Comparison of ENCODE assay signal across 8 mouse cellular contexts in genomic region chr16:38092598-38092997, GRCm38 (mm10). TPM values are rescaled to one million over a fixed set of nuclear protein-coding genes. Genes with fewer than 3 reads are reported as not detected.
DNase-seq lines count a peak whose midpoint lies in the region; ATAC-seq and TF ChIP-seq lines count a peak whose summit lies in the region.

No protein-coding gene starts in this region.

- peak; percentile 27 to 37 for DNase-seq in cerebellum, adult 2 months
- DNase-seq in MEL (ENCODE audit: low read depth, low spot score), result peak; percentile 21
- DNase-seq in liver, embryonic 11.5 days (ENCODE audit: low spot score), result no peak
- no peak for DNase-seq in MN1 (ENCODE audit: low spot score)

- no peak for TF ChIP-seq EP300 in MEL (IDR thresholded peaks at IDR 0.05; ENCODE audit: low read depth in 1 of 2, low read length in 2 of 2)

- peaks cover 67% of the 10 kb centered on the region for H3K79me2 ChIP-seq in MEL (ENCODE audit: control insufficient read depth, insufficient read depth, low read length, poor library complexity)

- no peak for TF ChIP-seq CTCF in cerebellum, adult 2 months (IDR thresholded peaks at IDR 0.05; ENCODE audit: borderline replicate concordance, insufficient read depth, low read depth, low read length)
- TF ChIP-seq CTCF in MEL (IDR thresholded peaks at IDR 0.05 in 2 of 3, conservative IDR thresholded peaks at IDR 0.05 in 1 of 3; ENCODE audit: control insufficient read depth in 1 of 3, insufficient read depth in 1 of 3, low read depth in 2 of 3, low read length in 3 of 3, poor library complexity in 1 of 3, severe bottlenecking in 1 of 3), result no peak

- peak overlapping the region; percentile 52 for H3K4me3 ChIP-seq in cerebellum, adult 2 months (replicated peaks; ENCODE audit: insufficient read depth, low read depth, low read length)
- H3K4me3 ChIP-seq in MEL (ENCODE audit: control insufficient read depth in 1 of 2, insufficient read depth in 1 of 2, low read depth in 2 of 2, low read length in 2 of 2), result peak overlapping the region; percentile 47 to 100
- peak overlapping the region; percentile 43 to 76 for H3K4me3 ChIP-seq in heart, embryonic 14.5 days (ENCODE audit: control insufficient read depth in 1 of 2, insufficient read depth in 1 of 2, low read depth in 1 of 2, low read length in 2 of 2)
- peak overlapping the region; percentile 48 for H3K4me3 ChIP-seq in liver, embryonic 11.5 days (ENCODE audit: low read depth, low read length)
- H3K4me3 ChIP-seq in stomach, embryonic 14.5 days (ENCODE audit: low read depth, low read length), result peak overlapping the region; percentile 88

- no peak for TF ChIP-seq POLR2A in cerebellum, adult 2 months (IDR thresholded peaks at IDR 0.05; ENCODE audit: borderline replicate concordance, insufficient read depth, low read length)
- TF ChIP-seq POLR2A in MEL (IDR thresholded peaks at IDR 0.05; ENCODE audit: control insufficient read depth in 1 of 2, insufficient read depth in 1 of 2, low read depth in 1 of 2, low read length in 2 of 2, poor library complexity in 1 of 2), result no peak

- H3K9ac ChIP-seq in MEL (ENCODE audit: control insufficient read depth, low read depth, low read length, poor library complexity, severe bottlenecking), result peak overlapping the region; percentile 60
- peak overlapping the region; percentile 98 for H3K9ac ChIP-seq in heart, embryonic 14.5 days (ENCODE audit: low read length)
- H3K9ac ChIP-seq in liver, embryonic 11.5 days (ENCODE audit: low read depth, low read length), result peak overlapping the region; percentile 51
- H3K9ac ChIP-seq in stomach, embryonic 14.5 days (replicated peaks; ENCODE audit: low read depth, low read length), result peak overlapping the region; percentile 4; the same call in 1 of the 2 replicates

- peak overlapping the region; percentile 92 for H3K4me2 ChIP-seq in heart, embryonic 14.5 days (ENCODE audit: low read length)
- H3K4me2 ChIP-seq in liver, embryonic 11.5 days, result peak overlapping the region; percentile 93
- H3K4me2 ChIP-seq in stomach, embryonic 14.5 days (replicated peaks; ENCODE audit: low read depth, low read length), result peak overlapping the region; percentile 53

- peaks cover 0 to 35% of the 10 kb centered on the region in 2 experiments; a peak in 3 of 4 replicates for H3K36me3 ChIP-seq in MEL (ENCODE audit: control insufficient read depth in 1 of 2, insufficient read depth in 2 of 2, low read length in 2 of 2)
- peaks cover 10% of the 10 kb centered on the region for H3K36me3 ChIP-seq in heart, embryonic 14.5 days (ENCODE audit: control insufficient read depth, insufficient read depth, low read length)
- no peaks in the 10 kb centered on the region for H3K36me3 ChIP-seq in liver, embryonic 11.5 days (ENCODE audit: control insufficient read depth, insufficient read depth, low read length)
- no peaks in the 10 kb centered on the region for H3K36me3 ChIP-seq in stomach, embryonic 14.5 days (ENCODE audit: control insufficient read depth, insufficient read depth, low read length)

- no peak overlapping the region for H3K27ac ChIP-seq in cerebellum, adult 2 months (ENCODE audit: insufficient read depth, low read length)
- H3K27ac ChIP-seq in MEL (ENCODE audit: control insufficient read depth, low read depth, low read length), result no peak overlapping the region
- peak overlapping the region; percentile 75 to 80 for H3K27ac ChIP-seq in heart, embryonic 14.5 days (replicated peaks in 1 of 2; ENCODE audit: control insufficient read depth in 1 of 2, insufficient read depth in 1 of 2, low read depth in 2 of 2, low read length in 2 of 2)
- H3K27ac ChIP-seq in liver, embryonic 11.5 days (ENCODE audit: low read depth, low read length), result no peak overlapping the region
- no peak overlapping the region for H3K27ac ChIP-seq in stomach, embryonic 14.5 days (ENCODE audit: low read length)

- no peaks in the 10 kb centered on the region for H3K27me3 ChIP-seq in cerebellum, adult 2 months (ENCODE audit: control insufficient read depth, insufficient read depth, low read length)
- H3K27me3 ChIP-seq in MEL (ENCODE audit: control insufficient read depth in 1 of 2, insufficient read depth in 2 of 2, low read length in 2 of 2), result no peaks in the 10 kb centered on the region
- H3K27me3 ChIP-seq in heart, embryonic 14.5 days (ENCODE audit: control insufficient read depth, insufficient read depth, low read length), result no peaks in the 10 kb centered on the region
- H3K27me3 ChIP-seq in liver, embryonic 11.5 days (replicated peaks; ENCODE audit: control insufficient read depth, insufficient read depth, low read length), result no peaks in the 10 kb centered on the region
- no peaks in the 10 kb centered on the region for H3K27me3 ChIP-seq in stomach, embryonic 14.5 days (ENCODE audit: control insufficient read depth, insufficient read depth, low read length)

- TF ChIP-seq RAD21 in MEL (IDR thresholded peaks at IDR 0.05; ENCODE audit: low read depth, low read length), result no peak

- no peaks in the 10 kb centered on the region for H3K9me3 ChIP-seq in MEL (replicated peaks; ENCODE audit: insufficient read depth, low read length)
- no peaks in the 10 kb centered on the region for H3K9me3 ChIP-seq in heart, embryonic 14.5 days (ENCODE audit: control insufficient read depth, low read length)
- H3K9me3 ChIP-seq in liver, embryonic 11.5 days (ENCODE audit: control insufficient read depth, low read length), result no peaks in the 10 kb centered on the region
- H3K9me3 ChIP-seq in stomach, embryonic 14.5 days (ENCODE audit: control insufficient read depth, low read depth, low read length), result no peaks in the 10 kb centered on the region

- WGBS in cerebellum, adult 2 months, result under 1% methylated on average over 4 of the region's 4 CpGs
- 3% methylated on average over 4 of the region's 4 CpGs for WGBS in heart, embryonic 14.5 days
- WGBS in liver, embryonic 11.5 days, result 28% methylated on average over 4 of the region's 4 CpGs
- 6% methylated on average over 4 of the region's 4 CpGs for WGBS in stomach, embryonic 14.5 days

- ATAC-seq in cerebellum, adult (ENCODE audit: insufficient number of reproducible peaks, low FRiP score, low TSS enrichment), result no peak
- ATAC-seq in heart, embryonic 14.5 days (ENCODE audit: insufficient number of reproducible peaks, insufficient read depth, low FRiP score, low read depth), result no peak
- no peak for ATAC-seq in liver, embryonic 11.5 days (replicated peaks; ENCODE audit: low FRiP score)
- ATAC-seq in stomach, embryonic 14.5 days (ENCODE audit: insufficient number of reproducible peaks, insufficient read depth, low FRiP score, low read depth), result no peak
- ATAC-seq in inflammation-experienced regulatory T-cells, adult 6 months, result no peak

- peaks cover 9% of the 10 kb centered on the region for H3K4me1 ChIP-seq in cerebellum, adult 2 months (ENCODE audit: control insufficient read depth, insufficient read depth, low read length)
- H3K4me1 ChIP-seq in MEL (ENCODE audit: control insufficient read depth in 1 of 2, insufficient read depth in 2 of 2, low read length in 2 of 2), result peaks cover 14 to 17% of the 10 kb centered on the region in 2 experiments; a peak in 3 of 4 replicates
- H3K4me1 ChIP-seq in heart, embryonic 14.5 days (ENCODE audit: control insufficient read depth in 2 of 2, insufficient read depth in 2 of 2, low read length in 2 of 2), result peaks cover 5 to 29% of the 10 kb centered on the region in 2 experiments
- H3K4me1 ChIP-seq in liver, embryonic 11.5 days (replicated peaks; ENCODE audit: control insufficient read depth, insufficient read depth, low read length), result peaks cover 27% of the 10 kb centered on the region
- peaks cover 39% of the 10 kb centered on the region for H3K4me1 ChIP-seq in stomach, embryonic 14.5 days (ENCODE audit: control insufficient read depth, insufficient read depth, low read length)

TF ChIP-seq in MEL, 35 proteins besides CTCF, POLR2A, EP300 and RAD21:
- TF ChIP-seq E2F4 (IDR thresholded peaks at IDR 0.05; ENCODE audit: borderline replicate concordance, low read depth, low read length), result no peak
- TF ChIP-seq MYB (IDR thresholded peaks at IDR 0.05; ENCODE audit: low read depth, low read length), result no peak

RNA-seq across cellular contexts. Expression of gene Gsk3b, which starts 3.8 kb away (rescaled TPM):
- 46.3 and 48.7 TPM in 2 replicates for polyA plus RNA-seq in cerebellum, adult 2 months (2012; rRNA removed)
- total RNA-seq in MEL (2012; rRNA removed), result 8.8 and 10.3 TPM in 2 replicates
- polyA plus RNA-seq in MEL (2012; ENCODE audit: insufficient read depth in 1 of 2, insufficient read length in 2 of 2, low read depth in 1 of 2, low replicate concordance in 2 of 2, missing spikeins in 1 of 2), result 10 to 100 TPM in 1 of 2 experiments, not detected in 1; 20.1 TPM
- polyA plus RNA-seq in heart, embryonic 14.5 days (2014; fragmentation: Nextera tagmentation; extraction: Ambion mirVana), result 44.1 and 49.9 TPM in 2 replicates
- polyA plus RNA-seq in liver, embryonic 11.5 days (2014; fragmentation: Nextera tagmentation; extraction: Ambion mirVana), result 28.2 and 29.6 TPM in 2 replicates
- 80.0 and 81.2 TPM in 2 replicates for polyA plus RNA-seq in stomach, embryonic 14.5 days (2014; fragmentation: Nextera tagmentation; extraction: Ambion mirVana)
- polyA plus RNA-seq in inflammation-experienced regulatory T-cells, adult 6 months (2017; shearing (Covaris generic)), result 10 to 100 TPM; 50.3 to 61.0 (median 56.8) TPM

Comparison
In these comparisons a context has a peak if more than half of its experiments do, and no peak if none do; other contexts are left out.
1. DNase-seq: peak in cerebellum, adult 2 months (2 of 2) and MEL (single experiment); none in liver, embryonic 11.5 days (single experiment) and MN1 (single experiment).
2. H3K27ac ChIP-seq: peak in heart, embryonic 14.5 days (2 of 2); none in cerebellum, adult 2 months (single experiment), MEL (single experiment), liver, embryonic 11.5 days (single experiment) and stomach, embryonic 14.5 days (single experiment).
3. H3K9ac ChIP-seq: peak in every context shown above with its lines; median percentile 98 in heart, embryonic 14.5 days; 60 in MEL; 51 in liver, embryonic 11.5 days; 4 in stomach, embryonic 14.5 days.
4. Peak in every context shown above with its lines, with median percentiles within 50 percentile points of each other: H3K4me3 ChIP-seq and H3K4me2 ChIP-seq.